Mouse (Mus musculus) stomach, embryonic 15.5 days (tissue): ENCODE data around the gene Nipa2. TPM values are rescaled to one million over a fixed set of nuclear protein-coding genes. Genes with fewer than 3 reads are reported as not detected.
"Not testable (repeated sequence)": the region's sequence is repeated elsewhere in the genome, so short reads cannot be mapped to it uniquely, and the experiment has no call there.

ENCODE experiments used
- ATAC-seq: fragments of 200-750 bp; cut with Nextera tagmentation; 2 replicates; pipeline ENCODE4 v1.8.0; 2017; ENCODE audit warnings: low read depth, moderate number of reproducible peaks, moderate TSS enrichment; ENCODE audit not compliant: insufficient read depth, low FRiP score
- H3K27ac ChIP-seq: fragments of 300-500 bp; sonication (generic); 2 replicates; pipeline ENCODE4 v1.5.1; 2015; ENCODE audit warnings: mild to moderate bottlenecking, inconsistent platforms
- H3K27me3 ChIP-seq: fragments of 300-500 bp; sonication (generic); replicated peaks from 2 replicates; pipeline ENCODE4 v1.6.1; 2015; ENCODE audit warnings: inconsistent platforms
- H3K36me3 ChIP-seq: fragments of 300-500 bp; sonication (generic); 2 replicates; pipeline ENCODE4 v1.6.1; 2015; ENCODE audit warnings: inconsistent platforms
- H3K4me1 ChIP-seq: fragments of 300-500 bp; sonication (generic); 2 replicates; pipeline ENCODE4 v1.6.1; 2015; ENCODE audit warnings: inconsistent platforms
- H3K4me2 ChIP-seq: fragments of 300-500 bp; sonication (generic); 2 replicates; pipeline ENCODE4 v1.6.1; 2015; ENCODE audit warnings: mild to moderate bottlenecking, inconsistent platforms
- H3K4me3 ChIP-seq: fragments of 300-500 bp; sonication (generic); replicated peaks from 2 replicates; pipeline ENCODE4 v1.5.1; 2015; ENCODE audit warnings: inconsistent platforms
- H3K9ac ChIP-seq: fragments of 300-500 bp; sonication (generic); 2 replicates; pipeline ENCODE4 v1.6.1; 2015; ENCODE audit warnings: inconsistent platforms
- H3K9me3 ChIP-seq: fragments of 300-500 bp; sonication (generic); 2 replicates; pipeline ENCODE4 v1.6.1; 2016; ENCODE audit warnings: inconsistent platforms
- WGBS: fragments of 180-500 bp; shearing (Covaris S2); methylation state at CpG from one replicate; pipeline ENCODE4 v1.1.7; 2015; 5-methylcytosine and 5-hydroxymethylcytosine counted together
- polyA plus RNA-seq: library from polyadenylated mRNA; unstranded; fragments of >200 nt; fragmentation: Nextera tagmentation; extraction: Ambion mirVana; gene quantifications from 2 replicates; pipeline ENCODE4 v1.2.1, GENCODE M21; 2015

Gene Nipa2
- polyA plus RNA-seq, 1 experiment from 2014 or later = 45.2 TPM

DNA sequence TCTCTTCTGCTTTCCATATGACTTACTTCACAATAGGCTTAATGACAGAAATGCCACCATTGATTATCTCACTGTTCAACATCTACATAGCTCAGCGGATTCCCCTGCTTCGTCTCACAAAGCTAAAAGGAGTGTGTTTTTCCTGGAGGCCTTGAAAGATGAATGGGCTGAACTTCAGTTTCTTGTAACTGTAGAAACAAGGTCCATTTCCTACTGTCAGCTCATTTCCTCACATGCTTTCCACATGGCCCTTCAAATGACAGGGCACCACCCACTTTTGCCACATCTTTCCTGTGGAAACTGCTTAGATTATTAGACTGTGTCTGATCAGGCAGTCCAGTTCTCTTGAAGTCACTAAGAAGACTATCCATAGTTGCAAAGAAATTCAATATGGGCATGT is 33.6 kb downstream of the Nipa2 start:
- Histone ChIP-seq H3K9me3 (no peaks in the 10 kb centered on the region), H3K9ac (no peak overlapping the region), H3K36me3 (peaks cover 32% of the 10 kb centered on the region; the same call in 1 of the 2 replicates), H3K27me3 (no peaks in the 10 kb centered on the region), H3K4me3 (no peak overlapping the region), H3K27ac (no peak overlapping the region), H3K4me1 (no peaks in the 10 kb centered on the region), H3K4me2 (no peak overlapping the region)
- no peak for ATAC-seq
- 76% methylated on average over 2 of the region's 2 CpGs for WGBS

- no peak overlapping the region for H3K4me2 ChIP-seq
- ATAC-seq = no peak
- H3K9ac ChIP-seq = no peak overlapping the region
- H3K27ac ChIP-seq = no peak overlapping the region
- H3K9me3 ChIP-seq = no peaks in the 10 kb centered on the region
- no peaks in the 10 kb centered on the region for H3K27me3 ChIP-seq
- no peak overlapping the region for H3K4me3 ChIP-seq
- 87% methylated on average over 4 of the region's 4 CpGs for WGBS
- peaks cover 38% of the 10 kb centered on the region for H3K36me3 ChIP-seq
- H3K4me1 ChIP-seq = no peaks in the 10 kb centered on the region
These were observed 35.0 kb downstream of the Nipa2 start for GRCm38 (mm10) chr7:55927262-55927661.

DNA sequence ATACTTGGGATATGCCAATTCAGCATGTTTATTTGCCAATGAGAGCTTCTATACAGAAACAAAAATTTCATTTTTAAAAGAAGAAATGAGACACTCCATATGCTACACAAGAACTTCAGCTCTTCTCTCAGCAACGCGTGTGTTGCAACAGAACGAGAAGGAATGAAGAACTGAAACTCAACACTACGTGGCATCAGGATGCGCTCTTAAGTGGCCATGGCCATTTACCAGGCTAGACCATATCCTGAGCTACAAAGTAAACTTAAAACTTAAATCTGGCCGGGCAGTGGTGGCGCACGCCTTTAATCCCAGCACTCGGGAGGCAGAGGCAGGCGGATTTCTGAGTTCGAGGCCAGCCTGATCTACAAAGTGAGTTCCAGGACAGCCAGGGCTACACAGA is 43.9 kb downstream of the Nipa2 start:
- H3K4me1 ChIP-seq, ATAC-seq, H3K4me3 ChIP-seq, H3K27ac ChIP-seq, H3K9ac ChIP-seq, H3K4me2 ChIP-seq, H3K9me3 ChIP-seq, H3K27me3 ChIP-seq: not testable (repeated sequence)
- 92% methylated on average over 11 of the region's 11 CpGs for WGBS
- peaks cover 36% of the 10 kb centered on the region for H3K36me3 ChIP-seq

- no peak overlapping the region for H3K9ac ChIP-seq
- no peak overlapping the region for H3K27ac ChIP-seq
- no peaks in the 10 kb centered on the region for H3K4me1 ChIP-seq
- ATAC-seq = no peak
- H3K4me2 ChIP-seq = no peak overlapping the region
- no peak overlapping the region for H3K4me3 ChIP-seq
- peaks cover 43% of the 10 kb centered on the region for H3K36me3 ChIP-seq
- H3K27me3 ChIP-seq = no peaks in the 10 kb centered on the region
- WGBS = 94% methylated on average over 5 of the region's 5 CpGs
- H3K9me3 ChIP-seq = no peaks in the 10 kb centered on the region
These were observed 50.2 kb downstream of the Nipa2 start for GRCm38 (mm10) chr7:55912118-55912517.

GRCm38 (mm10) chr7:55911371-55911770 is 50.9 kb downstream of the Nipa2 start:
- Histone ChIP-seq H3K27ac (no peak overlapping the region), H3K9ac (no peak overlapping the region), H3K27me3 (no peaks in the 10 kb centered on the region), H3K4me1 (no peaks in the 10 kb centered on the region), H3K36me3 (peaks cover 37% of the 10 kb centered on the region), H3K9me3 (no peaks in the 10 kb centered on the region), H3K4me3 (no peak overlapping the region), H3K4me2 (no peak overlapping the region)
- ATAC-seq = no peak
- 86% methylated on average over 8 of the region's 8 CpGs for WGBS

DNA sequence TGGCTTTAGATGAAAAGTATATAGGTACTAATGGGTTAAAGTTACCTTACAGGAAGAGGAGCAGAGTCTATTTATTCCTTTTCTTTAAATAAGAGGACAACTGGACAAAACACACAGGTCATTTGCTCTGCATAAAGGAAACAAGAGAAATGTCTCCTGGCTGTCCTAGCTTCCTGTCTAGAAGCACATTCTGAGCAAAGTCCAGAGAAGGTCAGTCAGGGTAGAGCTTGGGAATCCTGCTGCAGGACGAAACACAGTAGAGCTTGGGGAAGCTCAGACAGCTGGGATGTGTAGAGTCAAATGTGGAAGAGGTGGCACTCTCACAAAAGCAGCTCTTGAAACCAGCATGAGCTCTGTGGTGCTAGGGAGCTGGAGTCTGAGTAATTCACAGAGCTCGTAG is 51.9 kb downstream of the Nipa2 start:
- 66% methylated on average over 2 of the region's 2 CpGs for WGBS
- Histone ChIP-seq H3K9ac (no peak overlapping the region), H3K27ac (no peak overlapping the region), H3K36me3 (peaks cover 35% of the 10 kb centered on the region), H3K4me2 (no peak overlapping the region), H3K4me1 (no peaks in the 10 kb centered on the region), H3K27me3 (no peaks in the 10 kb centered on the region), H3K9me3 (no peaks in the 10 kb centered on the region), H3K4me3 (no peak overlapping the region)
- no peak for ATAC-seq

DNA sequence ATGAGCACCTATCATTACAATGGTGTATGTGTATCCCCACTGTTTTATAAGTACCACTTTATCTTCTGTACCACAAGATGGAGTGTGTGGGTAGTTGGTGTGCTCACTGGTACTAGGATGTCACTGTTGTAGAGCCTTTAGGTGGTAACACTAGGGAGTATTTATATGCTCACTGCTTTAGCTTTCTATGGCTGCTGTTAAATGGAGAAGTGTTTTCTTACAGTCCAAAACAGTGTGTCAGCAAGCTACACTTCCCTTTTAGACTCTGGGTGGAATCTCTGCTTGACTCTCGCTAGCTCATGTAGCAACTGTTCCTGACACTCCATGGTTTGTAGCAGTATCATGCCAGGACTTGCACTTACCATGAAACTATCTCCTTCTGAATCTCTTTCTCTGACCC is 52.8 kb downstream of the Nipa2 start:
- no peak overlapping the region for H3K4me2 ChIP-seq
- H3K27ac ChIP-seq = no peak overlapping the region
- H3K9ac ChIP-seq = no peak overlapping the region
- H3K4me3 ChIP-seq = no peak overlapping the region
- peaks cover 31% of the 10 kb centered on the region for H3K36me3 ChIP-seq
- ATAC-seq = no peak
- WGBS = 97% methylated on average over 1 of the region's 1 CpGs
- H3K9me3 ChIP-seq = no peaks in the 10 kb centered on the region
- H3K27me3 ChIP-seq = no peaks in the 10 kb centered on the region
- H3K4me1 ChIP-seq = no peaks in the 10 kb centered on the region

DNA sequence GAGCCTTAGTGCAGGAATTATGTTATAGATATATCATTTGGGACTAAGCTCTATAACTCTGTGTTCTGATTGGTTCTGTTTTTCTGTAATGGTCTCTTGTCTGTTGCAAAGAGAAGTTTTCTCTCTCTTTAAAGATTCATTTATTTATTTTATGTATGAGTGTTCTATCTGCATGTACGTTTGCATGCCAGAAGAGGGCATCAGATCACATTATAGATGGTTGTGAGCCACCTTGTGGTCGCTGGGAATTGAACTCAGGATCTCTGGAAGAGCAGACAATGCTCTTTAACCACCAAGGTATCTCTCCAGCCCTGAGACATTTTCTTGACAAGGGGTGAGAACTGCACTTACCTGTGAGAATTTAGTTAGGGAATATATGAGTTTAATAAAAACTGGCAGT is 56.8 kb downstream of the Nipa2 start:
- Histone ChIP-seq H3K4me2 (no peak overlapping the region), H3K36me3 (peaks cover 39% of the 10 kb centered on the region), H3K9me3 (no peaks in the 10 kb centered on the region), H3K27ac (no peak overlapping the region), H3K27me3 (no peaks in the 10 kb centered on the region), H3K4me3 (no peak overlapping the region), H3K9ac (no peak overlapping the region), H3K4me1 (no peaks in the 10 kb centered on the region)
- WGBS = 79% methylated on average over 2 of the region's 2 CpGs
- no peak for ATAC-seq

GRCm38 (mm10) chr7:55903766-55904165 is 58.5 kb downstream of the Nipa2 start:
- H3K27ac ChIP-seq = no peak overlapping the region
- no peak overlapping the region for H3K4me3 ChIP-seq
- H3K9ac ChIP-seq = no peak overlapping the region
- H3K4me2 ChIP-seq = no peak overlapping the region
- no peaks in the 10 kb centered on the region for H3K9me3 ChIP-seq
- H3K36me3 ChIP-seq = peaks cover 48% of the 10 kb centered on the region
- ATAC-seq = no peak
- H3K4me1 ChIP-seq = no peaks in the 10 kb centered on the region
- 78% methylated on average over 5 of the region's 5 CpGs for WGBS
- no peaks in the 10 kb centered on the region for H3K27me3 ChIP-seq

DNA sequence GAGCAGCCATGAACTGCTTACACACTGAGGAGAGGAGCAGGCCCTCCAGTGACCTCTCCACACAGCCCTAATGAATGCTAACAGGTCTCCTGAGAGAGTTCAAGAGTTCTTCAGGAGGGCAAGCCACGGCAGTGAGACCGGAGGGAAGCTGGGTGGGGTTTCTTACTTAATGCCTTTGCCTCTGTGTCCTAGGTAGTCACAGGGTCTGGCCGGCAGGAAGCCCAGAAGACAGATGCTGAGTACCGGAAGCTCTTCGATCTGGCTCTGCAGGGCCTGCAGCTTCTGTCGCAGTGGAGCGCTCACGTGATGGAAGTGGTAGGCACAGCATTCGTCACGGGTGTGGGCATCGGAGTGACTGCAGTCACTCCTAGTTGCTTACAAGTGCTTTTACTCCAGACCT is 70.5 kb downstream of the Nipa2 start:
- H3K36me3 ChIP-seq = peaks cover 34% of the 10 kb centered on the region
- H3K4me1 ChIP-seq = no peaks in the 10 kb centered on the region
- no peaks in the 10 kb centered on the region for H3K27me3 ChIP-seq
- H3K4me3 ChIP-seq = no peak overlapping the region
- 83% methylated on average over 11 of the region's 11 CpGs for WGBS
- no peak overlapping the region for H3K4me2 ChIP-seq
- ATAC-seq = no peak
- H3K9me3 ChIP-seq = no peaks in the 10 kb centered on the region
- no peak overlapping the region for H3K9ac ChIP-seq
- no peak overlapping the region for H3K27ac ChIP-seq

GRCm38 (mm10) chr7:55890731-55891130 is 71.5 kb downstream of the Nipa2 start:
- Histone ChIP-seq H3K27ac (no peak overlapping the region), H3K4me3 (no peak overlapping the region), H3K27me3 (no peaks in the 10 kb centered on the region), H3K4me1 (no peaks in the 10 kb centered on the region), H3K9me3 (no peaks in the 10 kb centered on the region), H3K36me3 (peaks cover 28% of the 10 kb centered on the region), H3K9ac (no peak overlapping the region), H3K4me2 (no peak overlapping the region)
- no peak for ATAC-seq

GRCm38 (mm10) chr7:55889996-55890395 is 72.3 kb downstream of the Nipa2 start:
- Histone ChIP-seq H3K4me2 (no peak overlapping the region), H3K9ac (no peak overlapping the region), H3K4me3 (no peak overlapping the region), H3K4me1 (no peaks in the 10 kb centered on the region), H3K9me3 (no peaks in the 10 kb centered on the region), H3K27me3 (no peaks in the 10 kb centered on the region), H3K27ac (no peak overlapping the region), H3K36me3 (peaks cover 28% of the 10 kb centered on the region)
- WGBS = 89% methylated on average over 4 of the region's 4 CpGs
- ATAC-seq = no peak

DNA sequence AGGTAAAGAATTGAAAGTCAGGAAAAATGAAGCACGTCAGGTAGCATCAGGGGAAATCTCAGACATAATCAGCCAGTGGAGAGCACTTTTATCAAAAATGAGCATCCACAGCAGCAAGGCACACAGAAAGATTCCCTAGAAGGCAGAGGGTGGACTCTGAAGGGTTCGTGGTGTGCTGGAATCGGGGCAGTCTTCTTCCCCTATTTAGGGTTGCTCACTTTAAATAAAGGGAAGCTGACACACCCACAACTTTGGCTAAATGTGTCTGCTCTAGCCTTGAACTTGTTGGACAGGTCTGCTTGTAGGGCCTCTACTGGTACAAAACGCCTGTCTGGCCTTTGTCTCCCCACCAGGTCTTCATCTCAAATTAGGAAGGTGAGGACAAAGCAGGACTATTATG is 73.7 kb downstream of the Nipa2 start:
- Histone ChIP-seq H3K36me3 (peaks cover 25% of the 10 kb centered on the region), H3K27ac (no peak overlapping the region), H3K27me3 (no peaks in the 10 kb centered on the region), H3K9ac (no peak overlapping the region), H3K4me2 (no peak overlapping the region), H3K9me3 (no peaks in the 10 kb centered on the region), H3K4me1 (no peaks in the 10 kb centered on the region), H3K4me3 (no peak overlapping the region)
- 89% methylated on average over 4 of the region's 4 CpGs for WGBS
- ATAC-seq = no peak
